Mouse (Mus musculus): ENCODE results near the gene Zzz3. TPM values are rescaled to one million over a fixed set of nuclear protein-coding genes. Genes with fewer than 3 reads are reported as not detected.

The Zzz3 gene
- total and polyA plus RNA-seq, 2 experiments from 2014 or later: 21.0 to 29.4 TPM

DNA sequence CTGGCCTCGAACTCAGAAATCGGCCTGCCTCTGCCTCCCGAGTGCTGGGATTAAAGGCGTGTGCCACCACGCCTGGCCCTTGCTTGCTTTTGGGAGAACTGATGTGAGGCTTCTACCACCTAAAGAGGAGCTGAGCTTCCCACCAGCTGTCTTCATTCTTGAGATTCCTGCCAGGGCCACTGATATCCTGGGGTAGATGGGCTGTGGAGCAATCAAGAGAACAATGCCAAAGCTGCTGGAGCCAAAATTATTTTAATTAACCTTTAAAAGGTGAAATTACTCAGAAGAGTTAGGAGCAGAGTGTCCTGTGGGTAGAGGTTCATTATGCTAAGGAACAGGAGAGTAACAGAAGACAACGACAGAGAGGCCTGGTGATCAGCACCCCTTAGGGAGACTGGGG is 70.1 kb downstream of the Zzz3 start:
- peaks cover 14% of the 10 kb centered on the region for H3K36me3 ChIP-seq (ENCODE audit: insufficient read depth, low read length)
- DNase-seq (ENCODE audit: low spot score) (no peak), ATAC-seq (ENCODE audit: low FRiP score) (no peak)
- no peaks in the 10 kb centered on the region for H3K9me3 ChIP-seq (ENCODE audit: low read length)
- H3K27ac ChIP-seq (ENCODE audit: low read depth, low read length): no peak overlapping the region
- H3K9ac ChIP-seq (replicated peaks; ENCODE audit: low read length, poor library complexity, severe bottlenecking): no peak overlapping the region
- 85% methylated on average over 5 of the region's 6 CpGs for WGBS
- no peak overlapping the region for H3K4me3 ChIP-seq (ENCODE audit: low read depth, low read length)
- no peaks in the 10 kb centered on the region for H3K27me3 ChIP-seq (ENCODE audit: insufficient read depth, low read length)
- H3K4me2 ChIP-seq (ENCODE audit: low read depth, low read length, poor library complexity, severe bottlenecking): no peak overlapping the region
- no peak for TF ChIP-seq CTCF (IDR thresholded peaks at IDR 0.05)
- H3K4me1 ChIP-seq (ENCODE audit: insufficient read depth, low read length): no peaks in the 10 kb centered on the region

DNA sequence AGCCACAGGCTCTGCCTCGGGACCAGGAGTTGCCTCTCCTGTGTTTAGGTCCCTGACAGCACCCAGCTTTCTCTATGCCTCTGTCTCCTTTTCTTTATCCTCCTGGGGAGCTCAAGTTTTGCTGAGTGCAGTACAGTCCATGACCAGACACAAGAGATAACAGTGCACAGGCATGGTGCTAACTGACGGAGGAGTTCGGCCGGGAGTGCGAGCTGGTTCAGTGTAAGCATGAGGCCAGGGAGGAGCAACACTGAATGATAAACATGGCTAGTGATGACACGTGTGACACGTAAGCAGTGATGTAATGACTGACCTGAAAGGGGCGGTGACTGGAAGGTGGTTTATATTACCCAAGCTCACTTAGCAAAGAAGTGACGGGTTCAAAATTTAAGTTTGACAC is 71.6 kb downstream of the Zzz3 start:
- H3K9ac ChIP-seq (replicated peaks; ENCODE audit: low read length, poor library complexity, severe bottlenecking): no peak overlapping the region
- no peak for DNase-seq (ENCODE audit: low spot score)
- no peaks in the 10 kb centered on the region for H3K9me3 ChIP-seq (ENCODE audit: low read length)
- TF ChIP-seq CTCF (IDR thresholded peaks at IDR 0.05): no peak
- no peak overlapping the region for H3K27ac ChIP-seq (ENCODE audit: low read depth, low read length)
- H3K4me1 ChIP-seq (ENCODE audit: insufficient read depth, low read length): no peaks in the 10 kb centered on the region
- no peak for ATAC-seq (ENCODE audit: low FRiP score)
- WGBS: 91% methylated on average over 9 of the region's 9 CpGs
- H3K36me3 ChIP-seq (ENCODE audit: insufficient read depth, low read length): peaks cover 9% of the 10 kb centered on the region; the same call in 1 of the 2 replicates
- H3K27me3 ChIP-seq (ENCODE audit: insufficient read depth, low read length): no peaks in the 10 kb centered on the region
- H3K4me2 ChIP-seq (ENCODE audit: low read depth, low read length, poor library complexity, severe bottlenecking): no peak overlapping the region
- no peak overlapping the region for H3K4me3 ChIP-seq (ENCODE audit: low read depth, low read length)

DNA sequence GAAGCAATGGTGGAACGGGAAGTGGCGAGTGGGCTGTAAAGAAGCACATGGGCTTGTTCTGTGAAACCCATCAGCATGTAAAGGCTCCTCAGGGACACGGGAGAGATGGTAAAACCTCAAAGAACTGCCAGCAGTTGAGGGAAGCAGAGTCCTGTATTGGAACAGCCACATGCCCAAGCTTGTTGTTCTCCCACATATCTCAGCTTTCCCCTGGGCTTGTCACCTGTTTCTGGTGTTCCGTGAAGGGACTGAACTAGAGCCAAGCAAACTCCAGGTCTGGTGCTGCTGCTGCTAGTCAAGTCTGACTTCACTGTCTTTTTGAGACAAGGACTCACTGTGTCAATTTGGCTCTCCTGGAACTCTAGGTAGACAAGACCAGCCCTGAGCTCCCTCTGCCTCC is 72.0 kb downstream of the Zzz3 start:
- 92% methylated on average over 4 of the region's 4 CpGs for WGBS
- TF ChIP-seq CTCF (IDR thresholded peaks at IDR 0.05): no peak
- Histone ChIP-seq H3K36me3 (ENCODE audit: insufficient read depth, low read length) (peaks cover 7% of the 10 kb centered on the region; the same call in 1 of the 2 replicates), H3K4me3 (ENCODE audit: low read depth, low read length) (no peak overlapping the region), H3K27me3 (ENCODE audit: insufficient read depth, low read length) (no peaks in the 10 kb centered on the region), H3K9ac (replicated peaks; ENCODE audit: low read length, poor library complexity, severe bottlenecking) (no peak overlapping the region), H3K4me2 (ENCODE audit: low read depth, low read length, poor library complexity, severe bottlenecking) (no peak overlapping the region), H3K9me3 (ENCODE audit: low read length) (no peaks in the 10 kb centered on the region), H3K27ac (ENCODE audit: low read depth, low read length) (no peak overlapping the region), H3K4me1 (ENCODE audit: insufficient read depth, low read length) (no peaks in the 10 kb centered on the region)
- DNase-seq (ENCODE audit: low spot score) (no peak), ATAC-seq (ENCODE audit: low FRiP score) (no peak)

GRCm38 (mm10) chr3:152468032-152468431 is 72.8 kb downstream of the Zzz3 start:
- Histone ChIP-seq H3K9ac (replicated peaks; ENCODE audit: low read length, poor library complexity, severe bottlenecking) (no peak overlapping the region), H3K36me3 (ENCODE audit: insufficient read depth, low read length) (0 out of 2 replicates have a peak, but pooled peaks cover 4% of the 10 kb centered on the region), H3K4me1 (ENCODE audit: insufficient read depth, low read length) (no peaks in the 10 kb centered on the region), H3K27ac (ENCODE audit: low read depth, low read length) (no peak overlapping the region), H3K4me3 (ENCODE audit: low read depth, low read length) (no peak overlapping the region), H3K9me3 (ENCODE audit: low read length) (no peaks in the 10 kb centered on the region), H3K27me3 (ENCODE audit: insufficient read depth, low read length) (no peaks in the 10 kb centered on the region), H3K4me2 (ENCODE audit: low read depth, low read length, poor library complexity, severe bottlenecking) (no peak overlapping the region)
- ATAC-seq (ENCODE audit: low FRiP score) (no peak), DNase-seq (ENCODE audit: low spot score) (no peak)
- TF ChIP-seq CTCF (IDR thresholded peaks at IDR 0.05): no peak
- WGBS: 82% methylated on average over 8 of the region's 8 CpGs

DNA sequence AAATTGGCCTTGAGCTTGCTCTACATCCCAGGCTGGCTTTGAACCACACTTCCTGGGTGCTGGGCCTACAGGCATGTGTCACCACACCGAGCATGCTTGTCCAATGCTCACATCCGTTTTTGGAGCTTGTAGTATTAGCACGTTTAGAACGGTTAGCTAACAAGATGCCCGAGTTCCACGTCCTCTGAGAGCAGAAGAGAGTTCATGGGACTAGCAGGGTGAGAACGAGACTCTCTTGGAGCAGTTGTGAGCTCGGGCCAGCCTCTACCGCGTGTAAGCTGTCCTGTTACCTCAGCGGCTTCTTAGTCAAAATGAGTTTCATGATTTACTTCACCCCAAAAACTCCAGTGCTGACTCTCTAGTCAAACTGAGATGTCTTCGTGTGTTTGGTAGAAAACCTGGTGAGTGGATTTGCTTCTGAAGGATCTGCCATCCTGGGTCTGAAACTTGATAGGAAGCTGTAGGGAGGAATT is 73.3 kb downstream of the Zzz3 start:
- no peaks in the 10 kb centered on the region for H3K4me1 ChIP-seq (ENCODE audit: insufficient read depth, low read length)
- H3K4me2 ChIP-seq (ENCODE audit: low read depth, low read length, poor library complexity, severe bottlenecking): no peak overlapping the region
- no peaks in the 10 kb centered on the region for H3K27me3 ChIP-seq (ENCODE audit: insufficient read depth, low read length)
- ATAC-seq (ENCODE audit: low FRiP score) (no peak), DNase-seq (ENCODE audit: low spot score) (no peak)
- no peak overlapping the region for H3K27ac ChIP-seq (ENCODE audit: low read depth, low read length)
- no peak for TF ChIP-seq CTCF (IDR thresholded peaks at IDR 0.05)
- no peaks in the 10 kb centered on the region for H3K9me3 ChIP-seq (ENCODE audit: low read length)
- H3K36me3 ChIP-seq (ENCODE audit: insufficient read depth, low read length): 0 out of 2 replicates have a peak, but pooled peaks cover 2% of the 10 kb centered on the region
- WGBS: 90% methylated on average over 12 of the region's 12 CpGs
- H3K4me3 ChIP-seq (ENCODE audit: low read depth, low read length): no peak overlapping the region
- no peak overlapping the region for H3K9ac ChIP-seq (replicated peaks; ENCODE audit: low read length, poor library complexity, severe bottlenecking)

GRCm38 (mm10) chr3:152469423-152470200 is 74.3 kb downstream of the Zzz3 start:
- Histone ChIP-seq H3K4me3 (ENCODE audit: low read depth, low read length) (no peak overlapping the region), H3K36me3 (ENCODE audit: insufficient read depth, low read length) (no peaks in the 10 kb centered on the region), H3K4me2 (ENCODE audit: low read depth, low read length, poor library complexity, severe bottlenecking) (no peak overlapping the region), H3K4me1 (ENCODE audit: insufficient read depth, low read length) (no peaks in the 10 kb centered on the region), H3K27me3 (ENCODE audit: insufficient read depth, low read length) (no peaks in the 10 kb centered on the region), H3K27ac (ENCODE audit: low read depth, low read length) (no peak overlapping the region), H3K9ac (replicated peaks; ENCODE audit: low read length, poor library complexity, severe bottlenecking) (no peak overlapping the region), H3K9me3 (ENCODE audit: low read length) (no peaks in the 10 kb centered on the region)
- WGBS: 82% methylated on average over 18 of the region's 18 CpGs
- no peak for DNase-seq (ENCODE audit: low spot score)
- TF ChIP-seq CTCF (IDR thresholded peaks at IDR 0.05): no peak
- ATAC-seq (ENCODE audit: low FRiP score): no peak

All from midbrain, postnatal 0 days (tissue).